Mouse (Mus musculus) cerebellum, adult 2 months (tissue): Measurements from ENCODE around the gene Olfr414. TPM values are rescaled to one million over a fixed set of nuclear protein-coding genes. Genes with fewer than 3 reads are reported as not detected.

Source experiments
- DNase-seq, 2 experiments: peaks; one replicate each; pipeline ENCODE4 v3.0.0; 2021
- H3K27ac ChIP-seq: fragments of 200-500 bp; 2 replicates; pipeline ENCODE4 v1.5.1; 2012; ENCODE audit warnings: low read length, control low read depth, inconsistent platforms; ENCODE audit not compliant: insufficient read depth
- H3K27me3 ChIP-seq: fragments of 200-500 bp; 2 replicates; pipeline ENCODE4 v1.6.1; 2012; ENCODE audit warnings: inconsistent platforms, mild to moderate bottlenecking, low read length, moderate library complexity; ENCODE audit not compliant: control insufficient read depth, insufficient read depth
- H3K4me1 ChIP-seq: fragments of 200-500 bp; 2 replicates; pipeline ENCODE4 v1.6.1; 2011; ENCODE audit warnings: low read length; ENCODE audit not compliant: control insufficient read depth, insufficient read depth
- H3K4me3 ChIP-seq: fragments of 200-500 bp; replicated peaks from 2 replicates; pipeline ENCODE3; 2011; ENCODE audit warnings: mild to moderate bottlenecking, low read depth, low read length, control low read depth; ENCODE audit not compliant: insufficient read depth
- CTCF ChIP-seq: fragments of 200-500 bp; IDR thresholded peaks from 2 replicates; pipeline ENCODE4 v1.5.1; 2011; ENCODE audit warnings: low read depth, mild to moderate bottlenecking, control low read depth, low read length, moderate library complexity, borderline replicate concordance; ENCODE audit not compliant: insufficient read depth
- POLR2A ChIP-seq: fragments of 200-500 bp; IDR thresholded peaks from 2 replicates; pipeline ENCODE4 v1.6.1; 2011; ENCODE audit warnings: low read length, control low read depth, borderline replicate concordance; ENCODE audit not compliant: insufficient read depth
- WGBS: fragments of 180-500 bp; shearing (Covaris S2); methylation state at CpG from one replicate; pipeline ENCODE4 v1.1.7; 2018; 5-methylcytosine and 5-hydroxymethylcytosine counted together
- polyA plus RNA-seq: library from polyadenylated mRNA; depleted of rRNA; stranded (reverse); fragments of >200 nt; gene quantifications from 2 replicates; pipeline ENCODE4 v1.2.3, GENCODE M21; 2012; rRNA removed

Gene Olfr414
- not detected in 2 replicates for polyA plus RNA-seq

GRCm38 (mm10) chr1:174423764-174424163 is at the start of gene Olfr414:
TSS of gene Olfr414 (plus strand) at chr1:174424064.
- TF ChIP-seq CTCF (no peak), POLR2A (no peak)
- DNase-seq = no peak
- WGBS = 33% methylated on average over 1 of the region's 1 CpGs
- H3K27ac ChIP-seq = no peak within 1 kb of the TSS
- H3K4me3 ChIP-seq = no peak within 1 kb of the TSS
- no peaks in the 10 kb centered on the region for H3K4me1 ChIP-seq
- H3K27me3 ChIP-seq = no peaks in the 10 kb centered on the region

GRCm38 (mm10) chr1:174390746-174391145 is 33.1 kb upstream of the Olfr414 start, which contains the start of gene Olfr248:
TSS of gene Olfr248 (plus strand) at chr1:174391046.
- DNase-seq = no peak

GRCm38 (mm10) chr1:174422959-174423358 is 905 bp upstream of the Olfr414 start:
- no peak for DNase-seq
- H3K27me3 ChIP-seq = no peaks in the 10 kb centered on the region
- 97% methylated on average over 4 of the region's 4 CpGs for WGBS
- TF ChIP-seq POLR2A = no peak
- TF ChIP-seq CTCF = no peak
- no peak overlapping the region for H3K27ac ChIP-seq
- no peaks in the 10 kb centered on the region for H3K4me1 ChIP-seq
- H3K4me3 ChIP-seq = no peak overlapping the region

More at GRCm38 (mm10) chr1:174390746-174391145, 33.1 kb upstream of the Olfr414 start, which contains the start of gene Olfr248:
- WGBS = 92% methylated on average over 2 of the region's 2 CpGs
- no peak within 1 kb of the TSS for H3K4me3 ChIP-seq
- H3K4me1 ChIP-seq = no peaks in the 10 kb centered on the region
- H3K27ac ChIP-seq = no peak within 1 kb of the TSS
- TF ChIP-seq CTCF (no peak), POLR2A (no peak)
- H3K27me3 ChIP-seq = no peaks in the 10 kb centered on the region

- TF ChIP-seq POLR2A (no peak), CTCF (no peak)
- WGBS = 61% methylated on average over 3 of the region's 3 CpGs
- DNase-seq = no peak
- no peaks in the 10 kb centered on the region for H3K27me3 ChIP-seq
- H3K4me3 ChIP-seq = no peak overlapping the region
- no peak overlapping the region for H3K27ac ChIP-seq
- H3K4me1 ChIP-seq = no peaks in the 10 kb centered on the region
Measured at GRCm38 (mm10) chr1:174426180-174426986, 2.5 kb downstream of the Olfr414 start.

- no peaks in the 10 kb centered on the region for H3K4me1 ChIP-seq
- no peak overlapping the region for H3K27ac ChIP-seq
Measured at GRCm38 (mm10) chr1:174427402-174427801, 3.5 kb downstream of the Olfr414 start.

GRCm38 (mm10) chr1:174428407-174428806 is 4.5 kb downstream of the Olfr414 start:
- no peak for DNase-seq
- Histone ChIP-seq H3K4me3 (no peak overlapping the region), H3K4me1 (no peaks in the 10 kb centered on the region), H3K27me3 (no peaks in the 10 kb centered on the region), H3K27ac (no peak overlapping the region)
- TF ChIP-seq POLR2A = no peak
- TF ChIP-seq CTCF = no peak
- WGBS = 87% methylated on average over 2 of the region's 2 CpGs

More at GRCm38 (mm10) chr1:174427402-174427801, 3.5 kb downstream of the Olfr414 start:
- no peak for DNase-seq
- WGBS = 95% methylated on average over 1 of the region's 1 CpGs
- Histone ChIP-seq H3K27me3 (no peaks in the 10 kb centered on the region), H3K4me3 (no peak overlapping the region)
- TF ChIP-seq POLR2A (no peak), CTCF (no peak)

- WGBS = 68% methylated on average over 1 of the region's 1 CpGs
- no peak overlapping the region for H3K27ac ChIP-seq
- no peak for DNase-seq
- H3K4me3 ChIP-seq = no peak overlapping the region
- TF ChIP-seq POLR2A = no peak
- TF ChIP-seq CTCF = no peak
- no peaks in the 10 kb centered on the region for H3K27me3 ChIP-seq
- no peaks in the 10 kb centered on the region for H3K4me1 ChIP-seq
Measured at GRCm38 (mm10) chr1:174434121-174434520, 10.3 kb downstream of the Olfr414 start.

GRCm38 (mm10) chr1:174441782-174442181 is 17.9 kb downstream of the Olfr414 start, which contains the start of gene Olfr220:
TSS of gene Olfr220 (plus strand) at chr1:174442082.
- TF ChIP-seq CTCF (no peak), POLR2A (no peak)
- Histone ChIP-seq H3K27me3 (no peaks in the 10 kb centered on the region), H3K4me1 (no peaks in the 10 kb centered on the region), H3K4me3 (no peak within 1 kb of the TSS), H3K27ac (no peak within 1 kb of the TSS)
- WGBS = 61% methylated on average over 1 of the region's 1 CpGs
- no peak for DNase-seq
